Mouse (Mus musculus) midbrain, postnatal 0 days (tissue): Measurements from ENCODE around the gene Rab2b. TPM values are rescaled to one million over a fixed set of nuclear protein-coding genes. Genes with fewer than 3 reads are reported as not detected.

Source experiments
- ATAC-seq: fragments of 200-750 bp; cut with Nextera tagmentation; 2 replicates; pipeline ENCODE4 v1.8.0; 2017; ENCODE audit warnings: moderate number of reproducible peaks, mild to moderate bottlenecking, moderate TSS enrichment, moderate library complexity; ENCODE audit not compliant: low FRiP score
- DNase-seq: peaks from one replicate; pipeline ENCODE4 v3.0.0-alpha.2; 2015; ENCODE audit warnings: low spot score
- H3K27ac ChIP-seq: fragments of 300-500 bp; sonication (generic); 2 replicates; pipeline ENCODE4 v1.5.1; 2014; ENCODE audit warnings: low read depth, mild to moderate bottlenecking, low read length, mixed read lengths
- H3K27me3 ChIP-seq: fragments of 300-500 bp; sonication (generic); 2 replicates; pipeline ENCODE4 v1.6.1; 2014; ENCODE audit warnings: low read length, control low read depth, mixed read lengths; ENCODE audit not compliant: insufficient read depth
- H3K36me3 ChIP-seq: fragments of 300-500 bp; sonication (generic); 2 replicates; pipeline ENCODE4 v1.6.1; 2014; ENCODE audit warnings: low read length, control low read depth, mixed read lengths; ENCODE audit not compliant: insufficient read depth
- H3K4me1 ChIP-seq: fragments of 300-500 bp; sonication (generic); 2 replicates; pipeline ENCODE4 v1.6.1; 2014; ENCODE audit warnings: mild to moderate bottlenecking, control low read depth, antibody characterized with exemption, low read length, mixed read lengths; ENCODE audit not compliant: insufficient read depth
- H3K4me2 ChIP-seq: fragments of 300-500 bp; sonication (generic); 2 replicates; pipeline ENCODE4 v1.6.1; 2014; ENCODE audit warnings: low read depth, mild to moderate bottlenecking, low read length, mixed read lengths; ENCODE audit not compliant: poor library complexity, severe bottlenecking
- H3K4me3 ChIP-seq: fragments of 300-500 bp; sonication (generic); 2 replicates; pipeline ENCODE4 v1.5.1; 2014; ENCODE audit warnings: low read depth, mild to moderate bottlenecking, low read length, moderate library complexity
- H3K9ac ChIP-seq: fragments of 300-500 bp; sonication (generic); replicated peaks from 2 replicates; pipeline ENCODE4 v1.6.1; 2014; ENCODE audit warnings: mild to moderate bottlenecking, low read length, moderate library complexity, mixed read lengths; ENCODE audit not compliant: poor library complexity, severe bottlenecking
- H3K9me3 ChIP-seq: fragments of 300-500 bp; sonication (generic); 2 replicates; pipeline ENCODE4 v1.6.1; 2016; ENCODE audit warnings: low read length, control low read depth
- CTCF ChIP-seq: IDR thresholded peaks from 2 replicates; pipeline ENCODE4 v1.5.1; 2016; ENCODE audit warnings: antibody characterized with exemption, mild to moderate bottlenecking
- WGBS: fragments of 180-500 bp; shearing (Covaris S2); extraction: QIAGEN DNeasy Blood & Tissue Kit; methylation state at CpG from one replicate; pipeline ENCODE4 v1.1.7; 2014; 5-methylcytosine and 5-hydroxymethylcytosine counted together
- polyA plus RNA-seq: library from polyadenylated mRNA; unstranded; fragments of >200 nt; fragmentation: Nextera tagmentation; extraction: Ambion mirVana; gene quantifications from 2 replicates; pipeline ENCODE4 v1.2.1, GENCODE M21; 2015
- total RNA-seq: library from RNA; depleted of rRNA; stranded (reverse); fragments of >200 nt; gene quantifications from 2 replicates; pipeline ENCODE4 v1.2.3, GENCODE M21; 2014

The Rab2b gene
- total and polyA plus RNA-seq, 2 experiments from 2014 or later = 57.6 to 57.7 TPM

GRCm38 (mm10) chr14:52284191-52284590 is 4.8 kb upstream of the Rab2b start:
- Histone ChIP-seq H3K36me3 (peaks cover 20% of the 10 kb centered on the region; the same call in 1 of the 2 replicates), H3K4me1 (no peaks in the 10 kb centered on the region; the same call in 1 of the 2 replicates), H3K4me2 (no peak overlapping the region), H3K27ac (no peak overlapping the region), H3K9me3 (no peaks in the 10 kb centered on the region), H3K9ac (no peak overlapping the region), H3K27me3 (no peaks in the 10 kb centered on the region), H3K4me3 (no peak overlapping the region)
- TF ChIP-seq CTCF = no peak
- no peak for ATAC-seq
- WGBS = 89% methylated on average over 3 of the region's 3 CpGs
- no peak for DNase-seq

- Histone ChIP-seq H3K36me3 (peaks cover 20% of the 10 kb centered on the region; the same call in 1 of the 2 replicates), H3K4me1 (no peaks in the 10 kb centered on the region; the same call in 1 of the 2 replicates), H3K9me3 (no peaks in the 10 kb centered on the region), H3K4me3 (no peak overlapping the region), H3K4me2 (no peak overlapping the region), H3K27ac (no peak overlapping the region), H3K27me3 (no peaks in the 10 kb centered on the region), H3K9ac (no peak overlapping the region)
- 96% methylated on average over 5 of the region's 5 CpGs for WGBS
- no peak for DNase-seq
- no peak for TF ChIP-seq CTCF
- ATAC-seq = no peak
Measured at GRCm38 (mm10) chr14:52283629-52284028, 4.3 kb upstream of the Rab2b start.

GRCm38 (mm10) chr14:52279747-52280120 is 389 bp upstream of the Rab2b start:
- Histone ChIP-seq H3K4me3 (peak overlapping the region; percentile 85), H3K27me3 (no peaks in the 10 kb centered on the region), H3K9ac (peak overlapping the region; percentile 95), H3K4me1 (no peaks in the 10 kb centered on the region; the same call in 1 of the 2 replicates), H3K9me3 (no peaks in the 10 kb centered on the region), H3K36me3 (peaks cover 8% of the 10 kb centered on the region; the same call in 1 of the 2 replicates), H3K27ac (peak overlapping the region; percentile 85), H3K4me2 (peak overlapping the region; percentile 66)
- DNase-seq (no peak), ATAC-seq (peak; percentile 55; the same call in 1 of the 2 replicates)
- WGBS = 1% methylated on average over 21 of the region's 21 CpGs
- no peak for TF ChIP-seq CTCF

- Histone ChIP-seq H3K4me3 (no peak overlapping the region), H3K9me3 (no peaks in the 10 kb centered on the region), H3K27me3 (no peaks in the 10 kb centered on the region), H3K9ac (no peak overlapping the region), H3K27ac (no peak overlapping the region), H3K4me2 (no peak overlapping the region), H3K36me3 (peaks cover 12% of the 10 kb centered on the region; the same call in 1 of the 2 replicates), H3K4me1 (no peaks in the 10 kb centered on the region; the same call in 1 of the 2 replicates)
- DNase-seq (no peak), ATAC-seq (no peak)
- TF ChIP-seq CTCF = no peak
- 92% methylated on average over 4 of the region's 4 CpGs for WGBS
Measured at GRCm38 (mm10) chr14:52277210-52277609, 2.1 kb downstream of the Rab2b start.

GRCm38 (mm10) chr14:52272781-52273180 is 6.6 kb downstream of the Rab2b start:
- 79% methylated on average over 3 of the region's 3 CpGs for WGBS
- no peak for TF ChIP-seq CTCF
- H3K4me2 ChIP-seq = no peak overlapping the region
- H3K27me3 ChIP-seq = no peaks in the 10 kb centered on the region
- DNase-seq = no peak
- H3K9ac ChIP-seq = no peak overlapping the region
- H3K36me3 ChIP-seq = peaks cover 17% of the 10 kb centered on the region; the same call in 1 of the 2 replicates
- no peaks in the 10 kb centered on the region for H3K9me3 ChIP-seq
- H3K4me1 ChIP-seq = no peaks in the 10 kb centered on the region
- no peak for ATAC-seq
- no peak overlapping the region for H3K27ac ChIP-seq
- no peak overlapping the region for H3K4me3 ChIP-seq

GRCm38 (mm10) chr14:52257484-52258213 is 21.7 kb downstream of the Rab2b start, which contains the start of gene Chd8:
Chd8 (minus strand) TSS chr14:52257780.
- TF ChIP-seq CTCF = peak; percentile 86
- no peaks in the 10 kb centered on the region for H3K9me3 ChIP-seq
- peak within 1 kb of the TSS; percentile 84 for H3K9ac ChIP-seq
- DNase-seq = peak; percentile 98
- ATAC-seq = peak; percentile 100
- 0% methylated on average over 53 of the region's 54 CpGs for WGBS
- H3K4me3 ChIP-seq = peak within 1 kb of the TSS; percentile 91
- peak within 1 kb of the TSS; percentile 92 for H3K27ac ChIP-seq
- H3K36me3 ChIP-seq = peaks cover 9% of the 10 kb centered on the region
- peak within 1 kb of the TSS; percentile 67 for H3K4me2 ChIP-seq
- H3K27me3 ChIP-seq = no peaks in the 10 kb centered on the region
- peaks cover 10% of the 10 kb centered on the region for H3K4me1 ChIP-seq
